Mouse (Mus musculus) lung, postnatal 36 days (tissue): ENCODE measurements around the gene St8sia2.

Experiments
- DNase-seq: peaks from one replicate; pipeline ENCODE4 v3.0.0; 2022; ENCODE audit warnings: mixed read lengths

The St8sia2 gene

GRCm38 (mm10) chr7:74013601-74014175, at the start of gene St8sia2:
Gene St8sia2, minus strand, starts transcription at chr7:74013690.
- DNase-seq: peak; percentile 64

- DNase-seq: peak; percentile 62
These were observed 47.6 kb upstream of the St8sia2 start for GRCm38 (mm10) chr7:74061076-74061475.

- peak; percentile 63 for DNase-seq
These were observed 46.9 kb upstream of the St8sia2 start for GRCm38 (mm10) chr7:74060306-74060946.

GRCm38 (mm10) chr7:74059684-74060083, 46.2 kb upstream of the St8sia2 start:
- no peak for DNase-seq

GRCm38 (mm10) chr7:74055753-74056152, 42.3 kb upstream of the St8sia2 start:
- no peak for DNase-seq

- no peak for DNase-seq
These were observed 34.1 kb upstream of the St8sia2 start for GRCm38 (mm10) chr7:74047591-74047990.

- DNase-seq: no peak
These were observed 31.9 kb upstream of the St8sia2 start for GRCm38 (mm10) chr7:74045166-74045957.

- peak; percentile 35 for DNase-seq
These were observed 30.2 kb upstream of the St8sia2 start for GRCm38 (mm10) chr7:74043562-74044138.

GRCm38 (mm10) chr7:74025007-74025406, 11.5 kb upstream of the St8sia2 start:
- DNase-seq: peak; percentile 77

GRCm38 (mm10) chr7:74024171-74024570, 10.7 kb upstream of the St8sia2 start:
- no peak for DNase-seq

GRCm38 (mm10) chr7:74022571-74022970, 9.1 kb upstream of the St8sia2 start:
- no peak for DNase-seq

GRCm38 (mm10) chr7:74021771-74022170, 8.3 kb upstream of the St8sia2 start:
- no peak for DNase-seq

- peak; percentile 15 for DNase-seq
These were observed 3.1 kb upstream of the St8sia2 start for GRCm38 (mm10) chr7:74016613-74017012.

GRCm38 (mm10) chr7:74012858-74013600, 461 bp downstream of the St8sia2 start:
- no peak for DNase-seq

GRCm38 (mm10) chr7:74011976-74012857, 1.3 kb downstream of the St8sia2 start:
- DNase-seq: no peak

- no peak for DNase-seq
These were observed 4.4 kb downstream of the St8sia2 start for GRCm38 (mm10) chr7:74008946-74009542.

GRCm38 (mm10) chr7:74006775-74007371, 6.6 kb downstream of the St8sia2 start:
- DNase-seq: no peak

GRCm38 (mm10) chr7:74006364-74006763, 7.1 kb downstream of the St8sia2 start:
- no peak for DNase-seq

GRCm38 (mm10) chr7:74000743-74001510, 12.6 kb downstream of the St8sia2 start:
- DNase-seq: no peak

GRCm38 (mm10) chr7:73989366-73989765, 24.1 kb downstream of the St8sia2 start:
- no peak for DNase-seq
